Mouse (Mus musculus): Measurements from ENCODE around the gene Cacna2d3. TPM values are rescaled to one million over a fixed set of nuclear protein-coding genes. Genes with fewer than 3 reads are reported as not detected.

The Cacna2d3 gene
- polyA plus RNA-seq, 1 experiment, result not detected

GRCm38 (mm10) chr14:29028391-29029106, 693.1 kb downstream of the Cacna2d3 start:
- H3K9me3 ChIP-seq, result peaks cover 30% of the 10 kb centered on the region
- TF ChIP-seq FLI1 (IDR thresholded peaks at IDR 0.05; ENCODE audit: low read length) (no peak), GATA1 (IDR thresholded peaks at IDR 0.05; ENCODE audit: borderline replicate concordance, low read length) (no peak)
- no peak overlapping the region for H3K4me3 ChIP-seq (replicated peaks)
- no peaks in the 10 kb centered on the region for H3K4me1 ChIP-seq
- no peaks in the 10 kb centered on the region for H3K36me3 ChIP-seq (replicated peaks; ENCODE audit: low read length)
- H3K27me3 ChIP-seq (replicated peaks), result no peaks in the 10 kb centered on the region

GRCm38 (mm10) chr14:29027276-29027675, 694.4 kb downstream of the Cacna2d3 start:
- Histone ChIP-seq H3K9me3 (peaks cover 35% of the 10 kb centered on the region), H3K4me3 (replicated peaks) (no peak overlapping the region), H3K27me3 (replicated peaks) (no peaks in the 10 kb centered on the region), H3K36me3 (replicated peaks; ENCODE audit: low read length) (no peaks in the 10 kb centered on the region), H3K4me1 (no peaks in the 10 kb centered on the region)
- TF ChIP-seq GATA1 (IDR thresholded peaks at IDR 0.05; ENCODE audit: borderline replicate concordance, low read length), result no peak
- no peak for TF ChIP-seq FLI1 (IDR thresholded peaks at IDR 0.05; ENCODE audit: low read length)

GRCm38 (mm10) chr14:29025335-29025734, 696.3 kb downstream of the Cacna2d3 start:
- H3K4me3 ChIP-seq (replicated peaks), result no peak overlapping the region
- no peaks in the 10 kb centered on the region for H3K4me1 ChIP-seq
- no peaks in the 10 kb centered on the region for H3K27me3 ChIP-seq (replicated peaks)
- H3K36me3 ChIP-seq (replicated peaks; ENCODE audit: low read length), result no peaks in the 10 kb centered on the region
- H3K9me3 ChIP-seq, result peaks cover 43% of the 10 kb centered on the region
- TF ChIP-seq GATA1 (IDR thresholded peaks at IDR 0.05; ENCODE audit: borderline replicate concordance, low read length) (no peak), FLI1 (IDR thresholded peaks at IDR 0.05; ENCODE audit: low read length) (no peak)

- H3K4me1 ChIP-seq, result no peaks in the 10 kb centered on the region
- H3K36me3 ChIP-seq (replicated peaks; ENCODE audit: low read length), result no peaks in the 10 kb centered on the region
- no peaks in the 10 kb centered on the region for H3K27me3 ChIP-seq (replicated peaks)
- TF ChIP-seq GATA1 (IDR thresholded peaks at IDR 0.05; ENCODE audit: borderline replicate concordance, low read length) (no peak), FLI1 (IDR thresholded peaks at IDR 0.05; ENCODE audit: low read length) (no peak)
- no peak overlapping the region for H3K4me3 ChIP-seq (replicated peaks)
- peaks cover 32% of the 10 kb centered on the region for H3K9me3 ChIP-seq
Observed at GRCm38 (mm10) chr14:29023246-29023645, 698.4 kb downstream of the Cacna2d3 start.

- TF ChIP-seq GATA1 (IDR thresholded peaks at IDR 0.05; ENCODE audit: borderline replicate concordance, low read length), result no peak
- TF ChIP-seq FLI1 (IDR thresholded peaks at IDR 0.05; ENCODE audit: low read length), result no peak
- Histone ChIP-seq H3K9me3 (peaks cover 34% of the 10 kb centered on the region), H3K36me3 (replicated peaks; ENCODE audit: low read length) (no peaks in the 10 kb centered on the region), H3K4me3 (replicated peaks) (peak overlapping the region; percentile 8), H3K27me3 (replicated peaks) (no peaks in the 10 kb centered on the region), H3K4me1 (no peaks in the 10 kb centered on the region)
Observed at GRCm38 (mm10) chr14:29021295-29021694, 700.4 kb downstream of the Cacna2d3 start.

- TF ChIP-seq FLI1 (IDR thresholded peaks at IDR 0.05; ENCODE audit: low read length), result no peak
- no peak for TF ChIP-seq GATA1 (IDR thresholded peaks at IDR 0.05; ENCODE audit: borderline replicate concordance, low read length)
- no peaks in the 10 kb centered on the region for H3K27me3 ChIP-seq (replicated peaks)
- H3K36me3 ChIP-seq (replicated peaks; ENCODE audit: low read length), result no peaks in the 10 kb centered on the region
- peaks cover 25% of the 10 kb centered on the region for H3K9me3 ChIP-seq
- no peaks in the 10 kb centered on the region for H3K4me1 ChIP-seq
- H3K4me3 ChIP-seq (replicated peaks), result no peak overlapping the region
Observed at GRCm38 (mm10) chr14:29018316-29019000, 703.2 kb downstream of the Cacna2d3 start.

GRCm38 (mm10) chr14:29017883-29018282, 703.8 kb downstream of the Cacna2d3 start, which contains the start of gene Lrtm1:
Gene Lrtm1 (plus strand): TSS chr14:29018208.
- no peak for TF ChIP-seq FLI1 (IDR thresholded peaks at IDR 0.05; ENCODE audit: low read length)
- TF ChIP-seq GATA1 (IDR thresholded peaks at IDR 0.05; ENCODE audit: borderline replicate concordance, low read length), result no peak
- H3K9me3 ChIP-seq, result peaks cover 25% of the 10 kb centered on the region

GRCm38 (mm10) chr14:29015896-29016295, 705.8 kb downstream of the Cacna2d3 start:
- TF ChIP-seq GATA1 (IDR thresholded peaks at IDR 0.05; ENCODE audit: borderline replicate concordance, low read length) (no peak), FLI1 (IDR thresholded peaks at IDR 0.05; ENCODE audit: low read length) (no peak)

More at GRCm38 (mm10) chr14:29017883-29018282, 703.8 kb downstream of the Cacna2d3 start, which contains the start of gene Lrtm1:
- no peaks in the 10 kb centered on the region for H3K36me3 ChIP-seq (replicated peaks; ENCODE audit: low read length)
- no peaks in the 10 kb centered on the region for H3K27me3 ChIP-seq (replicated peaks)
- no peaks in the 10 kb centered on the region for H3K4me1 ChIP-seq
- H3K4me3 ChIP-seq (replicated peaks), result no peak within 1 kb of the TSS

GRCm38 (mm10) chr14:29014680-29015079, 707.0 kb downstream of the Cacna2d3 start:
- TF ChIP-seq GATA1 (IDR thresholded peaks at IDR 0.05; ENCODE audit: borderline replicate concordance, low read length), result no peak
- Histone ChIP-seq H3K27me3 (replicated peaks) (no peaks in the 10 kb centered on the region), H3K36me3 (replicated peaks; ENCODE audit: low read length) (no peaks in the 10 kb centered on the region), H3K4me3 (replicated peaks) (no peak overlapping the region), H3K9me3 (peaks cover 22% of the 10 kb centered on the region), H3K4me1 (no peaks in the 10 kb centered on the region)

More at GRCm38 (mm10) chr14:29015896-29016295, 705.8 kb downstream of the Cacna2d3 start:
- Histone ChIP-seq H3K36me3 (replicated peaks; ENCODE audit: low read length) (no peaks in the 10 kb centered on the region), H3K4me1 (no peaks in the 10 kb centered on the region), H3K27me3 (replicated peaks) (no peaks in the 10 kb centered on the region), H3K9me3 (peaks cover 16% of the 10 kb centered on the region), H3K4me3 (replicated peaks) (no peak overlapping the region)

- peak overlapping the region; percentile 40 for H3K4me3 ChIP-seq (replicated peaks)
- H3K36me3 ChIP-seq (replicated peaks; ENCODE audit: low read length), result no peaks in the 10 kb centered on the region
- no peaks in the 10 kb centered on the region for H3K27me3 ChIP-seq (replicated peaks)
- peaks cover 22% of the 10 kb centered on the region for H3K9me3 ChIP-seq
- H3K4me1 ChIP-seq, result no peaks in the 10 kb centered on the region
- TF ChIP-seq FLI1 (IDR thresholded peaks at IDR 0.05; ENCODE audit: low read length), result no peak
- TF ChIP-seq GATA1 (IDR thresholded peaks at IDR 0.05; ENCODE audit: borderline replicate concordance, low read length), result no peak
Observed at GRCm38 (mm10) chr14:29013161-29013560, 708.5 kb downstream of the Cacna2d3 start.

All from megakaryocyte, embryonic 14.5 days (primary cell).